Mouse (Mus musculus) liver, embryonic 16.5 days (tissue): ENCODE measurements around the gene Plekhg6. TPM values are rescaled to one million over a fixed set of nuclear protein-coding genes. Genes with fewer than 3 reads are reported as not detected.

Experiments
- ATAC-seq: fragments of 200-750 bp; cut with Nextera tagmentation; 2 replicates; pipeline ENCODE4 v1.8.0; 2017; ENCODE audit warnings: low read depth, mild to moderate bottlenecking, moderate number of reproducible peaks, moderate library complexity
- H3K27ac ChIP-seq: fragments of 300-500 bp; sonication (generic); 2 replicates; pipeline ENCODE4 v1.5.1; 2014; ENCODE audit warnings: mild to moderate bottlenecking, low read length
- H3K27me3 ChIP-seq: fragments of 300-500 bp; sonication (generic); 2 replicates; pipeline ENCODE4 v1.6.1; 2014; ENCODE audit warnings: low read depth, low read length, mixed read lengths; ENCODE audit not compliant: control insufficient read depth, insufficient read depth
- H3K36me3 ChIP-seq: fragments of 300-500 bp; sonication (generic); 2 replicates; pipeline ENCODE4 v1.6.1; 2014; ENCODE audit warnings: mild to moderate bottlenecking; ENCODE audit not compliant: control insufficient read depth, insufficient read depth
- H3K4me1 ChIP-seq: fragments of 300-500 bp; sonication (generic); 2 replicates; pipeline ENCODE4 v1.6.1; 2014; ENCODE audit warnings: low read depth, low read length, mixed read lengths; ENCODE audit not compliant: control insufficient read depth
- H3K4me2 ChIP-seq: fragments of 300-500 bp; sonication (generic); 2 replicates; pipeline ENCODE4 v1.6.1; 2014; ENCODE audit warnings: low read depth, low read length, mixed read lengths
- H3K4me3 ChIP-seq: fragments of 300-500 bp; sonication (generic); 2 replicates; pipeline ENCODE4 v1.5.1; 2014; ENCODE audit warnings: low read depth, mild to moderate bottlenecking, low read length
- H3K9ac ChIP-seq: fragments of 300-500 bp; sonication (generic); 2 replicates; pipeline ENCODE4 v1.6.1; 2014; ENCODE audit warnings: low read depth, low read length
- H3K9me3 ChIP-seq: fragments of 300-500 bp; sonication (generic); replicated peaks from 2 replicates; pipeline ENCODE4 v1.6.1; 2016; ENCODE audit warnings: low read length; ENCODE audit not compliant: control insufficient read depth
- WGBS: fragments of 180-500 bp; shearing (Covaris S2); extraction: QIAGEN DNeasy Blood & Tissue Kit; methylation state at CpG from one replicate; pipeline ENCODE4 v1.1.7; 2014; ENCODE audit not compliant: insufficient replicate concordance; 5-methylcytosine and 5-hydroxymethylcytosine counted together
- polyA plus RNA-seq: library from polyadenylated mRNA; unstranded; fragments of >200 nt; fragmentation: Nextera tagmentation; extraction: Ambion mirVana; gene quantifications from 2 replicates; pipeline ENCODE4 v1.2.1, GENCODE M21; 2015

Plekhg6 gene
- polyA plus RNA-seq, 1 experiment from 2014 or later = 0.86 TPM

DNA sequence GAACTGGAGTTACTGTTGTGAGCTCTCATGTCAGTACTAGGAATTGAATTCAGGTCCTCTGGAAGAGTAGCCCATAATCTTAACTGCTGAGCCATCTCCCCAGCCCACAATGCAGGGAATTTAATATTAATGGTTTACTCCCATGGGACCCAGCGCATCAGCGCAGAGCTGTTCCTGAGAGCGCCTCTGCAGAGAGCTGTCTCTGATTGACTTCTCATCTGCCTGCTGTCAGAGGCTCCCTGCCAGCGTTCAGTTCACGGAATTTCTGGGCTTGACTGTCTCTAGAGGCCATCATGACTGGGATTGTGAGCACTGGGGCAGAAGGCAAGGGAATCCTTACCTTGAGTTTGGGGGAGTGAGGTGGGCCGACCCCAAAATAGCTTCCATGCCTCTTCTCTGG, 3.6 kb downstream of the Plekhg6 start:
- Histone ChIP-seq H3K4me1 (peaks cover 10% of the 10 kb centered on the region), H3K9ac (no peak overlapping the region), H3K9me3 (no peaks in the 10 kb centered on the region), H3K27ac (no peak overlapping the region), H3K36me3 (no peaks in the 10 kb centered on the region), H3K4me3 (no peak overlapping the region), H3K4me2 (no peak overlapping the region), H3K27me3 (peaks cover 24% of the 10 kb centered on the region)
- no peak for ATAC-seq
- WGBS = 64% methylated on average over 6 of the region's 6 CpGs

DNA sequence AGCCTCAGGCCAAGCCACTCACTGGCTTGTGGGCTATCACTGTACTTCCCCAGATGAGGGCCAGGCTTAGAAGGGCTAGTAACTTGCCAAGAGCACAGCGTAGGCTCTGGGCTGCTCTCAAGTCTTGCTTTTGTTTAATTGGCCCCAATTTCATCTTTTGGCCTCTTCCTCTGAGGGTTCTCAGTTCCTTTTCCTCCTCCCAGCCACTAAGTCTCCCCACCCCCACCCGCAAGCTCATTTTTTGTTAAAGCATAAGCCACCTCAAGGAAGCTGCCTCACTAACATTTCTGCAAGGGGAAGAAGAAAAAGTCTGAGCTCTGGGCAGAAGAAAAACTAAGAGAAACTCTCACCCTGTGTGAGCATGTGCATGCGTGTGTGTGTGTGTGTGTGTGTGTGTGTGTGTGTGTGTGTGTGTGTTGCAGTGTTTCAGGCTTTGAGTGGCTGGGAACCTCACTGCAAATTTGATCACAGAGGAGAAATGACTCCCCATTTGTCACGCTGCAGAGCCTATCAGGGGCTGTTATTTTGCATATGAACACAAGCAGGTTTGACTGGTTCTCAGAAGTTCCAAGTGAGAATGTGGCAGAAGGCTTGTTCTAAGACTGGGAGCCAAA, 12.7 kb downstream of the Plekhg6 start:
- no peaks in the 10 kb centered on the region for H3K27me3 ChIP-seq
- H3K4me1 ChIP-seq = peaks cover 6% of the 10 kb centered on the region
- no peaks in the 10 kb centered on the region for H3K36me3 ChIP-seq
- no peak overlapping the region for H3K9ac ChIP-seq
- H3K27ac ChIP-seq = peak overlapping the region; percentile 67; the same call in 1 of the 2 replicates
- no peak overlapping the region for H3K4me3 ChIP-seq
- peak; percentile 41; the same call in 1 of the 2 replicates for ATAC-seq
- H3K4me2 ChIP-seq = no peak overlapping the region
- no peaks in the 10 kb centered on the region for H3K9me3 ChIP-seq
- 13% methylated on average over 4 of the region's 4 CpGs for WGBS

DNA sequence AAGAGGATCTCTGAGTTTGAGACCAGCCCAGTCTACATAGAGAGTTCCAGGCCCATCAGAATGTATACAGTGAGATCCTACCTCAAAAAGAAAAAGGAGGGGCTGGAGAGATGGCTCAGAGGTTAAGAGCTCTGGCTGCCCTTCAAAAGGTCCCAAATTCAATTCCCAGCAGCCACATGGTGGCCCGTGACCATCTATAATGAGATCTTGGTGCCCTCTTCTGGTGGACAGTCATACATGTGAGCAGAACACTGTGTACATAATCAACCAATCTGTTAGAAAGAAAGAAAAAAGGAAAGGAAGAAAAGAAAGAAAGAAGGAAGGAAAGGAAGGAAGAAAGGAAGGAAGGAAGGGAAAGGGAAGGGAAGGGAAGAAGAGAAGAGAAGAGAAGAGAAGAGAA, 14.5 kb downstream of the Plekhg6 start:
- Histone ChIP-seq H3K9me3 (no peaks in the 10 kb centered on the region), H3K27ac (no peak overlapping the region), H3K27me3 (no peaks in the 10 kb centered on the region), H3K4me1 (peaks cover 6% of the 10 kb centered on the region), H3K4me2 (no peak overlapping the region), H3K4me3 (no peak overlapping the region), H3K36me3 (peaks cover 9% of the 10 kb centered on the region), H3K9ac (no peak overlapping the region)
- no peak for ATAC-seq
- WGBS = 57% methylated on average over 1 of the region's 1 CpGs

DNA sequence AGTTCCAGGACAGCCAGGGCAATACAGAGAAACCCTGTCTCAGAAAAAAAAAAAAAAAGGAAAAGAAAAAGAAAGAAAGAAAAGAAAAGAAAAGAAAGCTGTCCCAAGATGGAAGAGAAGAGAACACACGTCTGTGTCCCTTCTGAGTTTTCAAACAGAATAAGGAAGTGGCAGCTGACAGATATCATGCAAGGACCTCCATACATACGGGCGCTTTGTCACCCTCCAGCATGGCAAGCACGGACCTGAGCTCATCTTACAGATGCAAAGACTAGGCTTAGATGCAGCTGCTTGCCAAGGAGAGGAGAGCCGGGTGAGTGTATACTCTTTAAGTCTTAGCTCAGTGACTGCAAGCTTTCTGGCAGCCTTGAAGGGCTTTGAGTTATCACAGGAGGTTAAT, 15.1 kb downstream of the Plekhg6 start:
- peaks cover 6% of the 10 kb centered on the region for H3K4me1 ChIP-seq
- H3K9me3 ChIP-seq = no peaks in the 10 kb centered on the region
- no peak overlapping the region for H3K4me3 ChIP-seq
- H3K36me3 ChIP-seq = peaks cover 9% of the 10 kb centered on the region
- H3K27me3 ChIP-seq = no peaks in the 10 kb centered on the region
- no peak overlapping the region for H3K9ac ChIP-seq
- WGBS = 48% methylated on average over 5 of the region's 5 CpGs
- H3K4me2 ChIP-seq = no peak overlapping the region
- ATAC-seq = no peak
- H3K27ac ChIP-seq = no peak overlapping the region

DNA sequence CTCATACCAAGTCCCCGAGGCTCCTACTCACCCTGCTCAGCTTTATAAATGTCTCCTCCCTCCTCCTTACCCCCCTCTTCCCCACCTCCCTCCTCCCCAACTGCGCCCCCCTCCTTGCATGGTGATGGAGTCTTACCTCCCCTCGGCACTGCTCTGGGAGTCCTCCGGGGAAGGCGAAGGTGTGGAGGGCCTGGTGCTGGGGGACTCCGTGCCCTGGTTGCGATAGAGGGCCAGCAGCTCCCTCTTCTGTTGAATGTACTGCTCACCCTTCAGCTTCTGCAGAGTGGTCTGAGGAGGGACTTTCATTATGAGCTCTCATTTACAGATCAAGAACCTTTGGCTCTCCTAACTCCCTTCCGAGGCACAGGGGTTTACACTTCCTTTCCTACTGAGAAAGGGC, 16.1 kb downstream of the Plekhg6 start:
- WGBS = 17% methylated on average over 8 of the region's 8 CpGs
- ATAC-seq = no peak
- Histone ChIP-seq H3K9ac (no peak overlapping the region), H3K4me2 (0 out of 2 replicates have a peak overlapping the region, but pooled peaks have one; percentile 6), H3K4me3 (no peak overlapping the region), H3K36me3 (peaks cover 9% of the 10 kb centered on the region), H3K9me3 (no peaks in the 10 kb centered on the region), H3K27ac (no peak overlapping the region; the same call in 1 of the 2 replicates), H3K27me3 (no peaks in the 10 kb centered on the region), H3K4me1 (peaks cover 6% of the 10 kb centered on the region)

DNA sequence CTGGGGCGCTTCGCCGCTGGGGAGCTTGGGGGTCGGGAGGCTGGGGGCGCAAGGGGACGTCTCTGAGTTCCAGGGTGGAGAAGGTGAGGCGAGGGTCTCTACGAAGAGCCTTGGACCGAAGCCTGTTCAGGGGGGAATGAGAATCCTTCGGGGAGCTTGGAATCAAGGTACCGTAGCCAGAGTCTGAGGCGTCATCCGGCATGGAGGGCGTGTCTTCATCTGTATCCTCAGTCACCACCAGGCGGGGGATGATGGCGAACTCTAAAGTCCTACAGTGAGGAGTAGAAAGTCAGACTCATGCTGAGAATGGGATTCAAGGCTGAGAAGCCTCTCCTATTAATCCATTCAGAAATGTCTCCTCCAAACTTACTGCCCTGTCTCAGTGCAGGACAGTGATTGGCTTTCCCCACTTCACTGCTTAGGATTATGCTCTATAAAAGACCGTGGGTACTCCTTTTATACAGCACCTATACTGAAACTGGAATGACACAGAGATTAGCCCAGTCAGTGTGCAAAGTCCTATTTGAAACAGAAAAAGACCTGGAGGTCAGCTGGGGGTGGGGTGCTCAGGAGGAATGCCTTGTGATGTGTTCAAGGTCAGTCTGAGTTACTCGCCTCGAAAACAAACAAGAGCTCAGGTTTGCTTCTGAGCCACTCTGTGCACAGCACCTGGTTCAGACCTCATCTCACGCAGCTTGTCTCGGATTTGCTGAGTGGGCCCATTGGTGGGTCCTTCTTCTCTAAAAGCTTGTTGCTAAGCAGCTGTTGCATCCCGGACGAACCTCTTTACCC, 16.9 kb downstream of the Plekhg6 start:
- Histone ChIP-seq H3K27me3 (no peaks in the 10 kb centered on the region), H3K9ac (no peak overlapping the region), H3K4me1 (peaks cover 6% of the 10 kb centered on the region), H3K4me2 (peak overlapping the region; percentile 30; the same call in 1 of the 2 replicates), H3K36me3 (peaks cover 9% of the 10 kb centered on the region), H3K4me3 (no peak overlapping the region), H3K9me3 (no peaks in the 10 kb centered on the region), H3K27ac (peak overlapping the region; percentile 33)
- ATAC-seq = peak; percentile 42
- 42% methylated on average over 23 of the region's 23 CpGs for WGBS

DNA sequence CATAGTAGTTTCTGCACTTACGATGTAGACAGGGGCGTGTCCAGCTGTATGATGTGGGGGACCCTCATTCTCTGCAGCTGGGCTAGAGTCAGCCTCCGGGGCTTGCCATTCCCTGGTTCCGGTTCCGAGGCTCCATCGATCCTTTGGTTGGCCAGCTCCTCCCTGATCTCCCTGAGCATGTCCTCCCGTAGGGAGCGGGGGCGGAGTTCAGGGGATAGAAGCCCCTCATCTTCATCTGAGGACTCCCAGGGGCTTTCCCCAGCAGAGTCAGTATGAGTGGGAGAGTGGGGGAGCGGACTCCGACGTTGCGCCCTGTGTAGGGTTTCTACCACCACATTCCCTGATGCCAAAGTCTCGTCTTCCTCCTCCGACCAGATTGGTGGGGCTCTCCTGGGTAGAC, 17.6 kb downstream of the Plekhg6 start:
- Histone ChIP-seq H3K36me3 (peaks cover 9% of the 10 kb centered on the region), H3K4me3 (no peak overlapping the region), H3K4me1 (peaks cover 6% of the 10 kb centered on the region), H3K9ac (no peak overlapping the region), H3K27ac (no peak overlapping the region; the same call in 1 of the 2 replicates), H3K4me2 (no peak overlapping the region; the same call in 1 of the 2 replicates), H3K9me3 (no peaks in the 10 kb centered on the region), H3K27me3 (no peaks in the 10 kb centered on the region)
- no peak for ATAC-seq
- 43% methylated on average over 15 of the region's 15 CpGs for WGBS

DNA sequence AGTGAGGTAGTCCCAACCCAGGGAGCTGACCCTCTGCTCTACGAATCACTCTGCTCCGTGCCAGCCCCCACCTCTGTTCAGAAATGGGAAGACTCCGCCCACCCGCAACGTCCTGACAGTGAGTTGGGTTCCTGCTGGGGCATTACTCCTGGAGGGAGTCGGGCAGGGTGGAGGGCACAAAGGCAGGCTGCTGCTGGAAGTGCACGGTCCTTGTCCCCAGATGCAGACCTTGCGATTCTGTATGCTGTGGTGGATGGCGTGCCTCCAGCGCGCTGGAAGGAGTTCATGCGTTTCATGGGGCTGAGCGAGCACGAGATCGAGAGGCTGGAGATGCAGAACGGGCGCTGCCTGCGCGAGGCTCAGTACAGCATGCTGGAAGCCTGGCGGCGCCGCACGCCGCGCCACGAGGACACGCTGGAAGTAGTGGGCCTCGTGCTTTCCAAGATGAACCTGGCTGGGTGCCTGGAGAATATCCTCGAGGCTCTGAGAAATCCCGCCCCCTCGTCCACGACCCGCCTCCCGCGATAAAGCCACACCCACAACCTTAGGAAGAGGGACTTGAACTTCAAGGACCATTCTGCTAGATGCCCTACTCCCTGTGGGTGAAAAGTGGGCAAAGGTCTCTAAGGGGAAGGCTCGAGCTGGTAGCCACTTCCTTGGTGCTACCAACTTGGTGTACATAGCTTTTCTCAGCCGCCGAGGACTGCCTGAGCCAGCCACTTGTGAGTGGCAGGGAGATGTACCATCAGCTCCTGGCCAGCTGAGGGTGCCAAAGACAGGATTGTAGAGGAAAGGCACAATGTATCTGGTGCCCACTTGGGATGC, 18.9 kb downstream of the Plekhg6 start:
- no peak overlapping the region for H3K4me2 ChIP-seq
- H3K27ac ChIP-seq = no peak overlapping the region
- peaks cover 6% of the 10 kb centered on the region for H3K4me1 ChIP-seq
- no peak for ATAC-seq
- H3K27me3 ChIP-seq = no peaks in the 10 kb centered on the region
- 65% methylated on average over 37 of the region's 38 CpGs for WGBS
- H3K9me3 ChIP-seq = no peaks in the 10 kb centered on the region
- H3K9ac ChIP-seq = no peak overlapping the region
- H3K36me3 ChIP-seq = peaks cover 13% of the 10 kb centered on the region
- no peak overlapping the region for H3K4me3 ChIP-seq
